Mouse (Mus musculus): ENCODE data around the gene Gltp.

DNA sequence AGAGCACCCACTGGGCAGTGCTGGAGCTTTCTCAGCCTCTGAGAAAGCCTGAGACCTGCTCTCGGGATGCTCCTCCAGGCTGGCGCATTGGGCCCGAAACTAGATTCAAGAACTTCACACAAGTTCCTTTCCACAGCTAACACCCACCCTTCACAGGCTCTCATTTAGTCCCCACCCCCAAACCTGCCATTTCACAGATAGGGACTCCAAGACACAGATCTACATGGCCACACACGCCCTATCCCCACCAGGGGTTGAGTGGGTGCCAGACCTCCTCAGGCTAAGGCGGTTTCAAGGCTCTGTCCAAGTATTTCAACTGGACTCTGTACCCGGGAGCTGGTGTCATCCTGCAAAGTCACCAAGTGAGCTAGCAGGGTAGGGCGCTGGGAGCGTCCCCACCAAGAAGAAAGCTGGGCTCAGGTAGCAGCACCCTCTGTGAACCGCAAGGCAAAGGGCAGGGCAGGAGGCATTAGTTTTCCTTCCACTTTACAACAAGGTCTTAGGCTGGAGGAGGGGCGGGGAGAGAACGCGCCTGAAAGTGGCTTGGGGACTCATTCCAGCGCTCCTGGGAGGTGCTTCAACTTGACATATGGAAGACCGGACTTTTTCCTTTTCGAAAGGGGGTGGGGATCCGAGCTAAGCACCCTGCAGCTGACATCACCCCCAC, 951 bp downstream of the Gltp start:
- TF ChIP-seq CTCF (IDR thresholded peaks at IDR 0.05; ENCODE audit: borderline replicate concordance, extremely low read depth, insufficient read depth, insufficient read length) (no peak), POLR2A (IDR thresholded peaks at IDR 0.05; ENCODE audit: borderline replicate concordance, extremely low read depth, insufficient read depth, insufficient read length, poor library complexity, severe bottlenecking) (no peak)

All from brain, embryonic 14.5 days (tissue).